Mouse (Mus musculus): ENCODE measurements at regions not wholly inside any gene's neighbourhood (a gene's known extent, or its start where the extent isn't known, plus 50 kb on each side); places are given as distances from the start of the nearest gene placed in this dataset.

DNA sequence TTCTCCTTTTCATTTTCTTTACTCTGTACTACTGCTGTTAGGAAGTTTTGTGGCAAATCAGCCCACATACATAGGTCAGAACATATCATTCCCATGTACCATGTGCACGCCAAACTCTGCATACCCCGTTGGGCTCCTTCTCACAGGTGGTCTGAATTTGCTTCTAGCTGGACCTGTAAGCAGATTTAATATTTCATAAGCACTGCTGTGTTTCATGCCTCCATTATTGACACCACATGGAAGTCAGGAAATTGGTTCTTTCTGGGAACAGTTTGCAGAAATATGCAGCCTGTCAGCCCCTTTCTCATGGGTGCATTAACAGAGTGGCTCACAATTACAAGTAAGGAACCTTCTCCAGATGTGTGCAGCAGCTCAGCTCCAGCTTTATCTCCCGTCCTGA lies 168.1 kb upstream of the Ddhd1 start:
- Histone ChIP-seq H3K4me1 (ENCODE audit: control insufficient read depth, insufficient read depth, low read length) (no peaks in the 10 kb centered on the region), H3K27ac (ENCODE audit: insufficient read depth, low read depth, low read length) (no peak overlapping the region), H3K4me3 (ENCODE audit: insufficient read depth, low read length) (no peak overlapping the region)
- TF ChIP-seq CTCF (IDR thresholded peaks at IDR 0.05; ENCODE audit: low read depth, low read length) (no peak), POLR2A (IDR thresholded peaks at IDR 0.05; ENCODE audit: borderline replicate concordance, low read depth, low read length) (no peak)

DNA sequence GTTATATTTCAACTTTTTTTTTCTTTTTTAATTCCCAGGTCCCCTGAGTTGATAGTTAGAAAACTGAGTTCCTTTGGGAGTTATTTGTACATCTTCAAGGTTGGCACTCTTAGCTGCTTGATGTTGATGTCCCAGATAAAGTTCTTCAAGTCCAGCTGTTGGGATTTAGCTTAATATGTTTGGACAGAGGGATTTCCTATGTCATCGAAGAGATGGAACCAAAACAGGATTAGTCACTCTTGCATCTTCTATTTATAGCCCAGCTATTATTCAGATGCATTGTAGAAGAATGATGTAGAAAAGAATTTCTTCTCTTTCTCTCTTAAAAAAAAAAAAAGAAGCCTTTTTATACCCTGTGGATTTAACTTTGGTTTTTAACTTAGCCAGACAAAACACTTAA lies 169.2 kb upstream of the Ddhd1 start:
- H3K27ac ChIP-seq (ENCODE audit: insufficient read depth, low read depth, low read length): no peak overlapping the region
- no peak overlapping the region for H3K4me3 ChIP-seq (ENCODE audit: insufficient read depth, low read length)
- no peak for TF ChIP-seq POLR2A (IDR thresholded peaks at IDR 0.05; ENCODE audit: borderline replicate concordance, low read depth, low read length)
- TF ChIP-seq CTCF (IDR thresholded peaks at IDR 0.05; ENCODE audit: low read depth, low read length): no peak
- H3K4me1 ChIP-seq (ENCODE audit: control insufficient read depth, insufficient read depth, low read length): no peaks in the 10 kb centered on the region

- no peak overlapping the region for H3K4me3 ChIP-seq (ENCODE audit: insufficient read depth, low read length)
- H3K4me1 ChIP-seq (ENCODE audit: control insufficient read depth, insufficient read depth, low read length): no peaks in the 10 kb centered on the region
- H3K27ac ChIP-seq (ENCODE audit: insufficient read depth, low read depth, low read length): no peak overlapping the region
- no peak for TF ChIP-seq POLR2A (IDR thresholded peaks at IDR 0.05; ENCODE audit: borderline replicate concordance, low read depth, low read length)
- no peak for TF ChIP-seq CTCF (IDR thresholded peaks at IDR 0.05; ENCODE audit: low read depth, low read length)
Observed at GRCm38 (mm10) chr14:45830457-45830856, 172.5 kb upstream of the Ddhd1 start.

DNA sequence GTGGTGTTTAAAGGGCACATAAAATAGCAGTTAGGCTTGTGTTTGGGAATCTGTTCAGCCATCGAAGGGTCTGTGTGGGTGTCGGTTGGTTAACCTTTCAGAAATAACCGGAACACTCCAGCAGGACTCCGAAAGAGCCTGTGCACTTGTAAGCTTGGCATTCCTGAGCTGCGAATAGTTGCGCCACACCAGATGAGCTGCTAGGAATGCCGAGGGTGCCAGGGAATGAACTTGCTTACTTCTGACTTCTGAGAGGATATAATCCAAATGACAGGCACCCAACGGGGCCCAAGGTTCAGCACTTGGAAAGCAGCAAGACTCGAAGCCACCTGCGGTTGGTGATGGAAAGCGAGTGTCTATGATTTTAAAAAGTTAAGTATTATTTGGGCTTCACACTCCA lies 179.1 kb upstream of the Ddhd1 start:
- no peak for TF ChIP-seq CTCF (IDR thresholded peaks at IDR 0.05; ENCODE audit: low read depth, low read length)
- no peak overlapping the region for H3K4me3 ChIP-seq (ENCODE audit: insufficient read depth, low read length)

GRCm38 (mm10) chr14:45843829-45844228 lies 185.9 kb upstream of the Ddhd1 start:
- TF ChIP-seq POLR2A (IDR thresholded peaks at IDR 0.05; ENCODE audit: borderline replicate concordance, low read depth, low read length) (no peak), CTCF (IDR thresholded peaks at IDR 0.05; ENCODE audit: low read depth, low read length) (no peak)
- Histone ChIP-seq H3K27ac (ENCODE audit: insufficient read depth, low read depth, low read length) (no peak overlapping the region), H3K4me1 (ENCODE audit: control insufficient read depth, insufficient read depth, low read length) (no peaks in the 10 kb centered on the region), H3K4me3 (ENCODE audit: insufficient read depth, low read length) (no peak overlapping the region)

More for the DNA sequence above, 179.1 kb upstream of the Ddhd1 start:
- no peaks in the 10 kb centered on the region for H3K4me1 ChIP-seq (ENCODE audit: control insufficient read depth, insufficient read depth, low read length)
- H3K27ac ChIP-seq (ENCODE audit: insufficient read depth, low read depth, low read length): no peak overlapping the region

- Histone ChIP-seq H3K27ac (ENCODE audit: insufficient read depth, low read depth, low read length) (no peak overlapping the region), H3K4me1 (ENCODE audit: control insufficient read depth, insufficient read depth, low read length) (no peaks in the 10 kb centered on the region), H3K4me3 (ENCODE audit: insufficient read depth, low read length) (no peak overlapping the region)
- TF ChIP-seq POLR2A (IDR thresholded peaks at IDR 0.05; ENCODE audit: borderline replicate concordance, low read depth, low read length) (no peak), CTCF (IDR thresholded peaks at IDR 0.05; ENCODE audit: low read depth, low read length) (no peak)
Observed at GRCm38 (mm10) chr14:45850588-45850987, 192.6 kb upstream of the Ddhd1 start.

GRCm38 (mm10) chr14:45878428-45878827 lies 220.5 kb upstream of the Ddhd1 start:
- H3K27ac ChIP-seq (ENCODE audit: insufficient read depth, low read depth, low read length): no peak overlapping the region
- TF ChIP-seq CTCF (IDR thresholded peaks at IDR 0.05; ENCODE audit: low read depth, low read length) (peak; percentile 26; the same call in 1 of the 2 replicates), POLR2A (IDR thresholded peaks at IDR 0.05; ENCODE audit: borderline replicate concordance, low read depth, low read length) (no peak)
- H3K4me1 ChIP-seq (ENCODE audit: control insufficient read depth, insufficient read depth, low read length): no peaks in the 10 kb centered on the region
- no peak overlapping the region for H3K4me3 ChIP-seq (ENCODE audit: insufficient read depth, low read length)

GRCm38 (mm10) chr14:45920783-45921182 lies 262.8 kb upstream of the Ddhd1 start:
- Histone ChIP-seq H3K4me1 (ENCODE audit: control insufficient read depth, insufficient read depth, low read length) (no peaks in the 10 kb centered on the region), H3K4me3 (ENCODE audit: insufficient read depth, low read length) (no peak overlapping the region), H3K27ac (ENCODE audit: insufficient read depth, low read depth, low read length) (no peak overlapping the region)
- TF ChIP-seq POLR2A (IDR thresholded peaks at IDR 0.05; ENCODE audit: borderline replicate concordance, low read depth, low read length): no peak
- no peak for TF ChIP-seq CTCF (IDR thresholded peaks at IDR 0.05; ENCODE audit: low read depth, low read length)

GRCm38 (mm10) chr14:45943581-45943980 lies 285.6 kb upstream of the Ddhd1 start:
- TF ChIP-seq CTCF (IDR thresholded peaks at IDR 0.05; ENCODE audit: low read depth, low read length) (no peak), POLR2A (IDR thresholded peaks at IDR 0.05; ENCODE audit: borderline replicate concordance, low read depth, low read length) (no peak)
- Histone ChIP-seq H3K4me1 (ENCODE audit: control insufficient read depth, insufficient read depth, low read length) (no peaks in the 10 kb centered on the region), H3K27ac (ENCODE audit: insufficient read depth, low read depth, low read length) (no peak overlapping the region), H3K4me3 (ENCODE audit: insufficient read depth, low read length) (no peak overlapping the region)

DNA sequence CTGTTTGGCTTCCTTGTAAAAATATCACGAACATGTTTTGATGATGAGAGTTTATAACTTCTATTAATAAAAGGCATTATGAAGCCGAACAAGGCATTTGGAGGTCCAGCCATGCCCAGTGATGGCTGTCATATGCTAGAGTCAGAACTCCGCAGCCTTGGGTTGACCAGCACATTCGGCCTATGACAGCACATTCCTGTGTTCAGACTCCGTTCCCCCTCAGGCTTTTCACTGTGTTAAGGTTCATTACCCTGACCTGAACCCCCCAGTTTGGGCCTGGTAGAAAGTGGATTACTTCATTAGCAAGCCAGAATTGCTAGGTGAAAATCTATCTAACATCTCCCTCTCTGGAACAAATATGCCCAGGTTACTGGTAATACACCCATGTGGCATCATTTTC lies 286.2 kb upstream of the Ddhd1 start:
- TF ChIP-seq CTCF (IDR thresholded peaks at IDR 0.05; ENCODE audit: low read depth, low read length) (no peak), POLR2A (IDR thresholded peaks at IDR 0.05; ENCODE audit: borderline replicate concordance, low read depth, low read length) (no peak)
- Histone ChIP-seq H3K4me1 (ENCODE audit: control insufficient read depth, insufficient read depth, low read length) (no peaks in the 10 kb centered on the region), H3K27ac (ENCODE audit: insufficient read depth, low read depth, low read length) (no peak overlapping the region), H3K4me3 (ENCODE audit: insufficient read depth, low read length) (no peak overlapping the region)

DNA sequence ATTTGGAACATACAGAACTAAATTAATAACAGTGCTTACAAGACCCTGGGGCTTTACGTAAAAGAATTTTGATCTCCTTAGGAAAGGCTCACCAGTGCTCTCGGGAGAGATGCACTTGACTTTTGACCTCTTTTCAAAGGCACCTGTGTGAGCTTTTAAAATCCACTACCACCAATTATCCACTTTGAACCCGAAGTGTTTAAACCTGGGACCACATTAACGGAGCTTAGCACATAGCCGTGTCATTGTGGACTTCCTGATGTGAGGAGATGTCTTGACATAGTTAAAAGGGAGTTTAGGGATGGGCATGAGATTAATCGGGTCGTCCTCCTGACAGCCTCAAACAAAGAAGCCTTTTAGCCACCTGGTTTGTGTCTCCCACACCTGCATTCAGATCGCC lies 286.6 kb upstream of the Ddhd1 start:
- Histone ChIP-seq H3K27ac (ENCODE audit: insufficient read depth, low read depth, low read length) (no peak overlapping the region), H3K4me3 (ENCODE audit: insufficient read depth, low read length) (no peak overlapping the region), H3K4me1 (ENCODE audit: control insufficient read depth, insufficient read depth, low read length) (no peaks in the 10 kb centered on the region)
- no peak for TF ChIP-seq POLR2A (IDR thresholded peaks at IDR 0.05; ENCODE audit: borderline replicate concordance, low read depth, low read length)
- no peak for TF ChIP-seq CTCF (IDR thresholded peaks at IDR 0.05; ENCODE audit: low read depth, low read length)

All from bone marrow macrophage, adult 2 months (primary cell).